Mouse (Mus musculus): Measurements from ENCODE around the gene Gpc5. TPM values are rescaled to one million over a fixed set of nuclear protein-coding genes. Genes with fewer than 3 reads are reported as not detected.

The Gpc5 gene
- 39.6 and 41.0 TPM in 2 replicates for polyA plus RNA-seq (2021; fragmentation: Nextera tagmentation)
- long read RNA-seq, experiment 1, partial matches to known transcripts: 0 of 9 reads
- long read RNA-seq, experiment 1, other reads (novel, unspliced or antisense): 5 of 9 reads
- long read RNA-seq, experiment 2, transcript Gpc5-204 (2 exons, 1,638 nt): major isoform, 9 of 20 reads
- long read RNA-seq, experiment 2, partial matches to known transcripts: 0 of 20 reads
- long read RNA-seq, experiment 2, other reads (novel, unspliced or antisense): 11 of 20 reads

GRCm38 (mm10) chr14:115092081-115092480 is at the start of gene Gpc5:
Gpc5 (plus strand) TSS chr14:115092215.

Small RNA genes lying within 50 kb of the gene (microRNA-seq; reads per million reads assigned to microRNA genes)
- gene Mir17 (296 reads per million, percentile 68 among the genes with 10 or more reads in this experiment), gene Mir18 (9.0 reads per million, percentile 29 among the genes with 10 or more reads in this experiment), gene Mir19a (not detected), gene Mir19b-1 (not detected), gene Mir20a (76.9 reads per million, percentile 56 among the genes with 10 or more reads in this experiment), gene Mir92-1 (775 reads per million, percentile 78 among the genes with 10 or more reads in this experiment)
